8 mouse cellular contexts compared by ENCODE assay signal in genomic region chr19:21036507-21037425, GRCm38 (mm10).
DNase-seq lines count a peak whose midpoint lies in the region; ATAC-seq and TF ChIP-seq lines count a peak whose summit lies in the region.

No protein-coding gene starts in this region.

- H3K36me3 ChIP-seq in intestine, embryonic 15.5 days, result no peaks in the 10 kb centered on the region
- no peaks in the 10 kb centered on the region for H3K36me3 ChIP-seq in liver, postnatal 0 days (replicated peaks; ENCODE audit: insufficient read depth, low read length)

- H3K9ac ChIP-seq in intestine, embryonic 15.5 days, result no peak overlapping the region
- no peak overlapping the region for H3K9ac ChIP-seq in liver, postnatal 0 days (replicated peaks)

- no peak overlapping the region for H3K4me3 ChIP-seq in intestine, embryonic 15.5 days (replicated peaks)
- peak overlapping the region; percentile 8; the same call in 1 of the 2 replicates for H3K4me3 ChIP-seq in liver, postnatal 0 days (ENCODE audit: low read depth, low read length)

- no peaks in the 10 kb centered on the region for H3K9me3 ChIP-seq in intestine, embryonic 15.5 days
- H3K9me3 ChIP-seq in liver, postnatal 0 days (ENCODE audit: low read length), result no peaks in the 10 kb centered on the region

- no peaks in the 10 kb centered on the region; the same call in 1 of the 2 replicates for H3K4me1 ChIP-seq in intestine, embryonic 15.5 days (replicated peaks)
- peaks cover 20% of the 10 kb centered on the region for H3K4me1 ChIP-seq in liver, postnatal 0 days (ENCODE audit: insufficient read depth)

- DNase-seq in frontal cortex, postnatal 14 days (ENCODE audit: low spot score in 2 of 2), result peak; percentile 30 to 37
- no peak for DNase-seq in frontal cortex, postnatal 36 days (ENCODE audit: low spot score in 2 of 2)
- peak; percentile 27 for DNase-seq in adrenal gland, postnatal 25 days
- DNase-seq in heart, adult 11 months, result peak; percentile 99
- peak; percentile 57 for DNase-seq in liver, postnatal 0 days
- DNase-seq in naive thymus-derived CD4-positive, alpha-beta T cell, adult 2 months (ENCODE audit: low read depth), result peak; percentile 63
- peak; percentile 42 to 44 for DNase-seq in thymus, postnatal 10 days (ENCODE audit: low spot score in 2 of 2)

- no peak for TF ChIP-seq CTCF in liver, postnatal 0 days (IDR thresholded peaks at IDR 0.05; ENCODE audit: low read depth)

- no peak overlapping the region for H3K4me2 ChIP-seq in intestine, embryonic 15.5 days (replicated peaks)
- peak overlapping the region; percentile 46 for H3K4me2 ChIP-seq in liver, postnatal 0 days (ENCODE audit: low read depth, low read length)

- TF ChIP-seq EP300 in liver, postnatal 0 days (IDR thresholded peaks at IDR 0.05; ENCODE audit: low read depth), result no peak

- peak; percentile 66 for ATAC-seq in intestine, embryonic 15.5 days
- ATAC-seq in liver, postnatal 0 days, result peak; percentile 37

- no peaks in the 10 kb centered on the region for H3K27me3 ChIP-seq in intestine, embryonic 15.5 days (replicated peaks)
- no peaks in the 10 kb centered on the region for H3K27me3 ChIP-seq in liver, postnatal 0 days (ENCODE audit: insufficient read depth, low read length)

- 60% methylated on average over 14 of the region's 14 CpGs for WGBS in intestine, embryonic 15.5 days
- 27% methylated on average over 14 of the region's 14 CpGs for WGBS in liver, postnatal 0 days (ENCODE audit: insufficient replicate concordance)

- H3K27ac ChIP-seq in intestine, embryonic 15.5 days, result peak overlapping the region; percentile 4; the same call in 1 of the 2 replicates
- H3K27ac ChIP-seq in liver, postnatal 0 days (ENCODE audit: low read depth), result peak overlapping the region; percentile 90

Comparison
In these comparisons a context has a peak if more than half of its experiments do, and no peak if none do; other contexts are left out.
1. DNase-seq: peak in frontal cortex, postnatal 14 days (2 of 2), adrenal gland, postnatal 25 days (single experiment), heart, adult 11 months (single experiment), liver, postnatal 0 days (single experiment), naive thymus-derived CD4-positive, alpha-beta T cell, adult 2 months (single experiment) and thymus, postnatal 10 days (2 of 2); none in frontal cortex, postnatal 36 days (0 of 2).